Mouse (Mus musculus): ENCODE results near the gene Rnf215.
"Not testable (repeated sequence)": the region's sequence is repeated elsewhere in the genome, so short reads cannot be mapped to it uniquely, and the experiment has no call there.

- TF ChIP-seq MAFK (IDR thresholded peaks at IDR 0.05; ENCODE audit: insufficient read depth, low read depth, low read length); CHD2 (IDR thresholded peaks at IDR 0.05; ENCODE audit: low read depth, low read length); ZNF384 (IDR thresholded peaks at IDR 0.05; ENCODE audit: low read depth, low read length); ZC3H11A (IDR thresholded peaks at IDR 0.05; ENCODE audit: borderline replicate concordance, low read depth, low read length); HCFC1 (IDR thresholded peaks at IDR 0.05; ENCODE audit: borderline replicate concordance, insufficient read depth, low read length): not testable (repeated sequence)
These were observed 6.5 kb upstream of the Rnf215 start for GRCm38 (mm10) chr11:4128461-4128860.

All from ES-E14 (cell line).